Mouse (Mus musculus) forebrain, postnatal 0 days (tissue): ENCODE results near the gene Smarcad1. TPM values are rescaled to one million over a fixed set of nuclear protein-coding genes. Genes with fewer than 3 reads are reported as not detected.
"Not testable (repeated sequence)": the region's sequence is repeated elsewhere in the genome, so short reads cannot be mapped to it uniquely, and the experiment has no call there.

ENCODE experiments used
- ATAC-seq: fragments of 200-750 bp; cut with Nextera tagmentation; 2 replicates; pipeline ENCODE4 v1.8.0; 2017; ENCODE audit warnings: mild to moderate bottlenecking, moderate library complexity
- DNase-seq: peaks from one replicate; pipeline ENCODE4 v3.0.0-alpha.2; 2015
- H3K27ac ChIP-seq: fragments of 300-500 bp; sonication (generic); 2 replicates; pipeline ENCODE4 v1.5.1; 2014; ENCODE audit warnings: low read depth, mild to moderate bottlenecking, antibody characterized with exemption, low read length, moderate library complexity, mixed read lengths
- H3K27me3 ChIP-seq: fragments of 300-500 bp; sonication (generic); 2 replicates; pipeline ENCODE4 v1.6.1; 2014; ENCODE audit warnings: mild to moderate bottlenecking, low read length, mixed read lengths; ENCODE audit not compliant: insufficient read depth
- H3K36me3 ChIP-seq: fragments of 300-500 bp; sonication (generic); 2 replicates; pipeline ENCODE4 v1.6.1; 2014; ENCODE audit warnings: mild to moderate bottlenecking, moderate library complexity; ENCODE audit not compliant: insufficient read depth
- H3K4me1 ChIP-seq: fragments of 300-500 bp; sonication (generic); 2 replicates; pipeline ENCODE4 v1.6.1; 2014; ENCODE audit warnings: antibody characterized with exemption; ENCODE audit not compliant: insufficient read depth
- H3K4me2 ChIP-seq: fragments of 300-500 bp; sonication (generic); 2 replicates; pipeline ENCODE4 v1.6.1; 2014; ENCODE audit warnings: low read depth, mild to moderate bottlenecking, moderate library complexity
- H3K4me3 ChIP-seq: fragments of 300-500 bp; sonication (generic); 2 replicates; pipeline ENCODE4 v1.5.1; 2014; ENCODE audit warnings: low read depth, low read length, mixed read lengths
- H3K9ac ChIP-seq: fragments of 300-500 bp; sonication (generic); 2 replicates; pipeline ENCODE4 v1.6.1; 2014; ENCODE audit warnings: mild to moderate bottlenecking
- H3K9me3 ChIP-seq: fragments of 300-500 bp; sonication (generic); 2 replicates; pipeline ENCODE4 v1.6.1; 2016; ENCODE audit warnings: low read length
- CTCF ChIP-seq: sonication (generic); IDR thresholded peaks from 2 replicates; pipeline ENCODE4 v1.5.1; 2016; ENCODE audit warnings: antibody characterized with exemption, control low read depth, low read depth
- WGBS: fragments of 180-500 bp; shearing (Covaris S2); extraction: QIAGEN DNeasy Blood & Tissue Kit; methylation state at CpG from one replicate; pipeline ENCODE4 v1.1.7; 2014; 5-methylcytosine and 5-hydroxymethylcytosine counted together
- polyA plus RNA-seq: library from polyadenylated mRNA; unstranded; fragments of >200 nt; fragmentation: Nextera tagmentation; extraction: Ambion mirVana; gene quantifications from 2 replicates; pipeline ENCODE4 v1.2.1, GENCODE M21; 2015
- total RNA-seq: library from RNA; depleted of rRNA; stranded (reverse); fragments of >200 nt; gene quantifications from 2 replicates; pipeline ENCODE4 v1.2.3, GENCODE M21; 2014

The Smarcad1 gene
- total and polyA plus RNA-seq, 2 experiments from 2014 or later, result 46.4 to 99.8 TPM

GRCm38 (mm10) chr6:65035469-65035868, 6.9 kb upstream of the Smarcad1 start:
- no peak overlapping the region for H3K9ac ChIP-seq
- H3K4me2 ChIP-seq, result no peak overlapping the region
- H3K36me3 ChIP-seq, result no peaks in the 10 kb centered on the region
- no peaks in the 10 kb centered on the region for H3K9me3 ChIP-seq
- no peaks in the 10 kb centered on the region for H3K27me3 ChIP-seq
- DNase-seq, result no peak
- ATAC-seq, result no peak
- H3K4me1 ChIP-seq, result no peaks in the 10 kb centered on the region
- TF ChIP-seq CTCF, result no peak
- no peak overlapping the region for H3K4me3 ChIP-seq
- H3K27ac ChIP-seq, result no peak overlapping the region
- WGBS, result 90% methylated on average over 2 of the region's 2 CpGs

DNA sequence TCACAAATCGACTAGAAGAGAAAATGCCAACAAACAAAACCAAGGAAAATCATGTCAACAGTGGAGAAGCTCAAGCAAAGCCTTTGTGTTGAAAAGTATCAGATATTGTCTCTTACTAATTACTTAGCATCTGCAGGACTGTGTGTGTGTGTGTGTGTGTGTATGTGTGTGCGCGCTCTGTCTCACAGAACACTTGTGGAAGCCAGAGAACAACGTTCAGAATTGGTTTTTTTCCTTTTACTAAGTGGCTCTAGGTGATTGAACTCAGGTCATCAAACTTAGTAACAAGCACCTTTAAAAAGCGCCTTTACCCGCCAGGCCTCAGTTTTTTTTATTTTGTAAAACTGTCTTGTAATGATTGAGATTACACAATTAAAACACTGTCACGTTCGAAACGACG, 451 bp upstream of the Smarcad1 start:
- ATAC-seq, result peak; percentile 6; the same call in 1 of the 2 replicates
- H3K36me3 ChIP-seq, result peaks cover 13% of the 10 kb centered on the region
- TF ChIP-seq CTCF, result no peak
- WGBS, result 24% methylated on average over 10 of the region's 10 CpGs
- no peaks in the 10 kb centered on the region for H3K9me3 ChIP-seq
- peak overlapping the region; percentile 95 for H3K9ac ChIP-seq
- no peak for DNase-seq
- H3K27me3 ChIP-seq, result no peaks in the 10 kb centered on the region
- H3K27ac ChIP-seq, result peak overlapping the region; percentile 98
- peaks cover 5% of the 10 kb centered on the region; the same call in 1 of the 2 replicates for H3K4me1 ChIP-seq
- H3K4me2 ChIP-seq, result peak overlapping the region; percentile 74
- peak overlapping the region; percentile 71 for H3K4me3 ChIP-seq

DNA sequence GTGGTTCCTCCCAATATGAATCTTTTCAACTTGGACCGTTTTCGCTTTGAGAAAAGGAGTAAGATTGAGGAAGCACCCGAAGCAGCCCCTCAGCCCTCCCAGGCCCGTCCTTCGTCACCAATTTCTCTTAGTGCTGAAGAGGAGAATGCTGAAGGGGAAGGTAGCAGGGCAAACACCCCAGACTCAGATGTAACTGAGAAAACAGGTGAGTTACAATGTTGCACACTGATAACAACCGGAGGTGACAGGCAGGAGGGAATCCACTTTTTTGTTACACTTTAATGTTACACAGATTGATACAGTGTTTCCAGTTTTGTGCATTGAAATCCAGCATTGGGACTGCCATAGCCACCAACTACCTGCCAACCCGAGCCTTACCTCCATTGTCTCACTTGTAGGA, 858 bp downstream of the Smarcad1 start:
- WGBS, result 4% methylated on average over 7 of the region's 7 CpGs
- peak overlapping the region; percentile 74 for H3K4me2 ChIP-seq
- no peak; the same call in 1 of the 2 replicates for ATAC-seq
- no peak for TF ChIP-seq CTCF
- H3K36me3 ChIP-seq, result peaks cover 13% of the 10 kb centered on the region
- H3K9ac ChIP-seq, result peak overlapping the region; percentile 95
- H3K4me3 ChIP-seq, result peak overlapping the region; percentile 71
- peaks cover 5% of the 10 kb centered on the region; the same call in 1 of the 2 replicates for H3K4me1 ChIP-seq
- no peaks in the 10 kb centered on the region for H3K27me3 ChIP-seq
- H3K9me3 ChIP-seq, result no peaks in the 10 kb centered on the region
- DNase-seq, result no peak
- H3K27ac ChIP-seq, result peak overlapping the region; percentile 98

DNA sequence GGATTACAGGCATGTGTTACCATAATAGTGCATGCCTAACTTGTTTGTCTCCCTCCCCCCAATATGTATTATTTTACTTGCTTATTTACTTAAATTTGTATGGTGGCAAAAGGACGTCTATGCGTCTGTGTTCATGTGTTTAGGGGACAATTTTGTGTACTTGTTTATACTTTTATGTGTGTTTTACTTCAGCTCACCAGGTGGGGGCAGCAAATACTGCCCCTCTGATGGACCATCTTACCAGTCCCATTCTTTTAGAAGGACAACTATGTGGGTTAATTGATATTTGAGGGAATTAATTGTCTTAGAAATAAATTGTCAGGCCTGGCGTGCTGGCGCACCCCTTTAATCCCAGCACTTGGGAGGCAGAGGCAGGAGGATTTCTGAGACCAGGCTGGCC, 6.7 kb downstream of the Smarcad1 start:
- TF ChIP-seq CTCF, result no peak; the same call in 1 of the 2 replicates
- Histone ChIP-seq H3K9me3 (no peaks in the 10 kb centered on the region), H3K27ac (no peak overlapping the region), H3K36me3 (peaks cover 54% of the 10 kb centered on the region), H3K4me3 (no peak overlapping the region), H3K4me2 (no peak overlapping the region), H3K4me1 (no peaks in the 10 kb centered on the region), H3K27me3 (no peaks in the 10 kb centered on the region), H3K9ac (no peak overlapping the region)
- DNase-seq (no peak), ATAC-seq (no peak)
- WGBS, result 93% methylated on average over 4 of the region's 4 CpGs

DNA sequence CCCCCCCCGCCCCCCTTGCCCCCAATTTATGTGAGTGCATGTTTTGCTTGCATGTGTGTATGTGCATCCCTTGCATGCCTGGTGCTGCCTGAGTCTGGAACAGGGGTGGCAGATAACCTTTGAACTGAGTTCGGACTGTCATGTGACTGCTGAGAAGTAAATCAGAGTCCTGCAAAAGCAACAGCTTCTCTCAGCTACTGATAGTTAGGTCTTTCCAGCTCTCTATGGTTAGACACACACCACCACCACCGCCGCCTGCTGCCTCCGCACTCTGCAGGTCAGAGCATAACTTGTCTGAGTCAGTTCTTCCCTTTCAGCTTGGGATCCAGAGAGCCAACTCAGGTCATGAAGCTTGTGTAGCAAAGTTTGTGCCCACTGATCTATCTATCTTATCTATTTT, 14.2 kb downstream of the Smarcad1 start:
- Histone ChIP-seq H3K4me2 (no peak overlapping the region), H3K4me1 (no peaks in the 10 kb centered on the region), H3K27me3 (no peaks in the 10 kb centered on the region), H3K9ac (no peak overlapping the region), H3K27ac (no peak overlapping the region), H3K36me3 (peaks cover 51% of the 10 kb centered on the region), H3K9me3 (no peaks in the 10 kb centered on the region), H3K4me3 (no peak overlapping the region)
- TF ChIP-seq CTCF, result no peak
- no peak for ATAC-seq
- DNase-seq, result no peak
- 92% methylated on average over 5 of the region's 5 CpGs for WGBS

- DNase-seq, H3K27me3 ChIP-seq, H3K9ac ChIP-seq, H3K4me2 ChIP-seq, H3K9me3 ChIP-seq, H3K4me3 ChIP-seq, H3K4me1 ChIP-seq, ATAC-seq, H3K27ac ChIP-seq: not testable (repeated sequence)
- WGBS, result 85% methylated on average over 4 of the region's 4 CpGs
- H3K36me3 ChIP-seq, result peaks cover 47% of the 10 kb centered on the region
Measured at GRCm38 (mm10) chr6:65057137-65057536, 14.8 kb downstream of the Smarcad1 start.

DNA sequence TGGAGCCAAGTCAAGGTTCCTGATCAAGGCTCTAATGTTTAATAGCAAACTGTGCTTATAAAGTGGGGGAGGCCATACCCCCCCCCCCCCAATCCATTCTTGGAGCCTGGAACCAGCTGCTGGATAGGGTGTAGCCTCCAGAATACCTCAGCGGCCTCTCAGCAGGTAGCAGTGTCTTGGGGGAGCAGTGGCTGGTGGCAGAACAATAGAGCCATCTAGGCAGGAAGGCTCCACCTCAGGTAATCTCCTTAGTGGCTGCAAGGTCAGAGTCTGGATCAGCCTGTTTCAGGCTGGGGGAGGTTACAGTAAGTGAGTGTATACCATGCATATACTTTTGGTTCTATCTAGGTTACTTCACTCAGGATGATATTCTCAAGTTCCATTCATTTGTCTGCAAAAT, 18.7 kb downstream of the Smarcad1 start:
- Histone ChIP-seq H3K9me3 (no peaks in the 10 kb centered on the region), H3K27ac (no peak overlapping the region), H3K4me3 (no peak overlapping the region), H3K27me3 (no peaks in the 10 kb centered on the region), H3K4me1 (no peaks in the 10 kb centered on the region), H3K36me3 (peaks cover 51% of the 10 kb centered on the region), H3K9ac (no peak overlapping the region), H3K4me2 (no peak overlapping the region)
- no peak for DNase-seq
- TF ChIP-seq CTCF, result no peak
- WGBS, result 67% methylated on average over 1 of the region's 1 CpGs
- ATAC-seq, result no peak
